Mouse (Mus musculus) heart, embryonic 10.5 days (tissue): ENCODE data around the gene Dnm1. TPM values are rescaled to one million over a fixed set of nuclear protein-coding genes. Genes with fewer than 3 reads are reported as not detected.

Source experiments
- DNase-seq: peaks from one replicate; pipeline ENCODE4 v3.0.0-alpha.2; 2017; ENCODE audit warnings: low spot score
- H3K27ac ChIP-seq: fragments of 300-500 bp; sonication (generic); 2 replicates; pipeline ENCODE4 v1.5.1; 2016; ENCODE audit warnings: mild to moderate bottlenecking
- H3K27me3 ChIP-seq: fragments of 300-500 bp; sonication (generic); 2 replicates; pipeline ENCODE4 v1.6.1; 2016; ENCODE audit warnings: mild to moderate bottlenecking; ENCODE audit not compliant: poor library complexity, insufficient read depth, severe bottlenecking
- H3K36me3 ChIP-seq: fragments of 300-500 bp; sonication (generic); 2 replicates; pipeline ENCODE4 v1.6.1; 2016; ENCODE audit warnings: mild to moderate bottlenecking, moderate library complexity
- H3K4me1 ChIP-seq: fragments of 300-500 bp; sonication (generic); 2 replicates; pipeline ENCODE4 v1.6.1; 2016; ENCODE audit warnings: mild to moderate bottlenecking
- H3K4me3 ChIP-seq: fragments of 300-500 bp; sonication (generic); 2 replicates; pipeline ENCODE4 v1.5.1; 2016; ENCODE audit warnings: mild to moderate bottlenecking, moderate library complexity
- H3K9me3 ChIP-seq: fragments of 300-500 bp; sonication (generic); 2 replicates; pipeline ENCODE4 v1.6.1; 2016; ENCODE audit warnings: mild to moderate bottlenecking, moderate library complexity
- WGBS: fragments of 180-500 bp; shearing (Covaris S2); methylation state at CpG from one replicate; pipeline ENCODE4 v1.1.7; 2016; 5-methylcytosine and 5-hydroxymethylcytosine counted together
- polyA plus RNA-seq: library from polyadenylated mRNA; unstranded; fragments of >200 nt; fragmentation: Nextera tagmentation; extraction: Ambion mirVana; gene quantifications from 2 replicates; pipeline ENCODE4 v1.2.1, GENCODE M21; 2016

Dnm1 gene
- polyA plus RNA-seq, 1 experiment from 2014 or later = 9.4 TPM

DNA sequence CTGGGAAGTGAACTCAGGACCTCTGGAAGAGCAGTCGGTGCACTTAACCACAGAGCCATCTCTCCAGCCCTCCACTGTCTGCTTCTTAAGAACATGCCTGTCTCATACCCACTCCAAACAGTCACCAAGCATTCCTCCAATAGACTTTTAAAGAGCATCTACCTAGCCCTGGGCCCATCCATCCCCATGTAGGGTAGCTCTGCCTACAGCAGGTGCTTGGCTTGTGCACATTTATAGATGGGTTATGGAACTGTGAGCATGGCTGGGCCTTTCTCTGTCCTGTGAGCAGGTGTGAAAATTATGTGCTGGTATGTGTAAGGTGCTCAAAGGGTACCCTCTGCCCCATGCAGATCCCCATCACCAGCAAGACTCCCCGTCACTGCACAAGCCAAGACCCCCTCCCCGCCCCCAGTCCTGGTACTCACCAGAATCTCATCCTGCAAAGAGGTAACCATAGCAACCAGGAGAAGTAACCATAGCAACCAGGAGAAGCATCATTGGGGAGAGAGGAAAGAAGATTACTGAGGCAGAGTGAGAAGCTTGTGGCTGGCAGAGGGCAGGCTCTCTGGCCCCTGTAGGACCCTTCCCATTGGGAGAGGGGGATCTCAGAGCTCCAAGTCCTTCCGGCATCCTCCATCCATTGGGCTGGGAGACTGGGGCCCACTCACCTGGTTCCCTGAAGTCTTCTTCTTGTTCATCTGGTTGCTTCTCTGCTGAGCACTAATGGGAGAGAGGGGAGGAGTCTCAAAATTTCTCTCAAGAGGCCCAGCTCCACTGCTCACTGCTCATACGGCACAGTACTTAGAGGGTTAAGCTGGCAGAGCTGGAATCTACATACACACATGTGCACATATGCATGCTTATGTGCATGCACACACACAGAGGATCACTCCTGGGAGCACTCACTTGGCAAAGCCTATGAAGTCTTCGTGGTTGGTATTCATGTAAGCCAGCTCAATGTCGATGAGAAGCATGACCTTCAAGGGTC, 30.1 kb downstream of the Dnm1 start:
- no peaks in the 10 kb centered on the region for H3K9me3 ChIP-seq
- peaks cover 21% of the 10 kb centered on the region for H3K27me3 ChIP-seq
- H3K36me3 ChIP-seq = no peaks in the 10 kb centered on the region
- no peak overlapping the region for H3K27ac ChIP-seq
- 76% methylated on average over 7 of the region's 7 CpGs for WGBS
- peaks cover 38% of the 10 kb centered on the region for H3K4me1 ChIP-seq
- no peak for DNase-seq
- H3K4me3 ChIP-seq = no peak overlapping the region

GRCm38 (mm10) chr2:32321591-32322298, 31.4 kb downstream of the Dnm1 start:
- DNase-seq = no peak
- H3K9me3 ChIP-seq = no peaks in the 10 kb centered on the region
- no peak overlapping the region for H3K4me3 ChIP-seq
- no peak overlapping the region for H3K27ac ChIP-seq
- H3K36me3 ChIP-seq = no peaks in the 10 kb centered on the region
- peaks cover 51% of the 10 kb centered on the region for H3K4me1 ChIP-seq
- WGBS = 56% methylated on average over 9 of the region's 9 CpGs
- peaks cover 33% of the 10 kb centered on the region for H3K27me3 ChIP-seq

GRCm38 (mm10) chr2:32320721-32321120, 32.4 kb downstream of the Dnm1 start:
- Histone ChIP-seq H3K4me3 (no peak overlapping the region), H3K4me1 (peaks cover 62% of the 10 kb centered on the region), H3K36me3 (no peaks in the 10 kb centered on the region), H3K27me3 (peaks cover 38% of the 10 kb centered on the region), H3K9me3 (no peaks in the 10 kb centered on the region), H3K27ac (peak overlapping the region; percentile 42)
- DNase-seq = no peak
- 58% methylated on average over 11 of the region's 11 CpGs for WGBS

DNA sequence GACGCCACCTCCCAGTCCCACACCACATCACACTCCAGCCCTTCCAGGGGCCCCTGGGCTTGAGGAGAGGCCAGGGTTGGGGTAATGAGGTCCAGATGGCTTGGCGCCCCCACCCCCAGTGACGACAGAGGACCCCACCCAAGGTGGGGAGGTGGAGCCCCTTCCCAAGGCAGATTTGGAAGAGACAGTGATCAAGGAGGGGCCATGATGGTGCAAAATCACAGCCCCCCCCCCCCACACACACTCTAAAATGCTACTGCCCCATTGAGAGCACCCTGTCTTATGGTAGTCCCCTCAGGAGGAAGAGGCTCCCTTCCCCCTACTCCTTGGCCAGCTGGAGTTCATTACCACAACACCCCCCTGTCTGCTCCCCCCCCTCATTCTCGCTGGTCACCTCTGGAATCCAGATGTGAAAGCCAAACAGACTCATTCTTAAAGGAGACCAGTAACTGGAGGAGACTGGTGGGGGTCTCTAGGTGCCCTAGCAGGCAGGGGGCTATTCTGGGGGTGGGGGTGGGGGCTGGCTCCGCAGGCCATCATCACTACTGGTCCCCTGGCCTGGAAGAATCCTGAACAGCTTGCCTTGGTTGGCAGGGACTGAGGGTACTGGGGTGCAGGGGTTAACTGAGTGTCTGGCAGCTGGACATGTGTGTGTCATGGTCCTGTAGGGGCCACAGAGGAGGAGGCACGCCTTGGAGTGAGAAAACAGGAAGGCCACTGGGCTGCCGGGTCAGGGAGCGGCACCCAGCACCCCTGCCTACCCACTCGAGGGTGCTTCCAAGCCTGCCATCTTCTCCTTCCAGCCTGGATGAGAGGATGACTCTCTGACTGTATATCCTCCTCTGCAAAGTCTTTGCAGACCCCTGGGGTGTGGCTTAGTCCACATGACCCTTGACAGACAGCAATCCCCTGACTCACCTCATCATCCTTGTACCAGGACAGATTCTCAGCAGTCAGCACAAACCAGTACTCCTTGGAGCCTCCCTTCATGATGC, 33.3 kb downstream of the Dnm1 start:
- peaks cover 46% of the 10 kb centered on the region for H3K27me3 ChIP-seq
- H3K27ac ChIP-seq = peak overlapping the region; percentile 42
- H3K4me1 ChIP-seq = peaks cover 70% of the 10 kb centered on the region
- H3K9me3 ChIP-seq = no peaks in the 10 kb centered on the region
- H3K36me3 ChIP-seq = no peaks in the 10 kb centered on the region
- DNase-seq = no peak
- 0 out of 2 replicates have a peak overlapping the region, but pooled peaks have one; percentile 22 for H3K4me3 ChIP-seq
- 44% methylated on average over 9 of the region's 9 CpGs for WGBS

- H3K9me3 ChIP-seq = no peaks in the 10 kb centered on the region
- peaks cover 49% of the 10 kb centered on the region for H3K27me3 ChIP-seq
- peak overlapping the region; percentile 62 for H3K4me3 ChIP-seq
- peaks cover 73% of the 10 kb centered on the region for H3K4me1 ChIP-seq
- peak overlapping the region; percentile 91 for H3K27ac ChIP-seq
- no peaks in the 10 kb centered on the region for H3K36me3 ChIP-seq
- 68% methylated on average over 14 of the region's 14 CpGs for WGBS
- DNase-seq = no peak
These were observed 34.2 kb downstream of the Dnm1 start for GRCm38 (mm10) chr2:32318709-32319585.

DNA sequence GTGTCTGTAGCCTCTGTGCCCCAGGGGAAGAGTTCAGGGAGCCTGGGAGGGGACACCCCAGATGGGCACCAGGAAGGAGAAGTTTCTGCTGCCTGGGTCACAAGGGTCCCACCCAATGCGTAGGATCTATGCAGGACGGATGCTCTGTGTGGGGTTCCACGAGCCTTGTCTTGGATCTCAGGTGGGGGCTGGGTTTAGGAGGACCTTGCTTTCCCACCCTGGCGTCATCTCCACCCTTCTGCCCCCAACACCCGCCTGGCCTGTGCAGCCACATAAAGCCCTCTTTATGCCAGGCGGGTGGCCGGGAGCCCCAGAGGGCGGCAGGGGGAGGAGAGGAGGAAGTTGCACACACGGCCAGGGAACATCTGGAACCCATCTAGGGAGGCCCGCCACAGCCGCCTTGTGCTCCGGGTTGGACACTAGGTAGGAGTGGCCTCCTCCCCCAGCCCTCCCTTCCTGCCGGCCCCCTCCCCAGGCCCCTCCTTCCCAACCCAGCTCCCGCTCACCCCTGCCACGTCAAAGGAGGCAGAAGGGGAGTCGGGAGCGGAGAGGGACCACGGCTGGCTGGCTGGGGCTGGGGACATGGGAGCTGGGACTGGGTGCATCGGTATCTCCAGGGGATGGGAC, 35.2 kb downstream of the Dnm1 start:
- H3K27me3 ChIP-seq = peaks cover 49% of the 10 kb centered on the region
- peak; percentile 92 for DNase-seq
- 8% methylated on average over 19 of the region's 19 CpGs for WGBS

GRCm38 (mm10) chr2:32316887-32317656, 36.1 kb downstream of the Dnm1 start:
- WGBS = 66% methylated on average over 20 of the region's 20 CpGs
- Histone ChIP-seq H3K4me3 (peak overlapping the region; percentile 5; the same call in 1 of the 2 replicates), H3K27me3 (peaks cover 47% of the 10 kb centered on the region; the same call in 1 of the 2 replicates), H3K9me3 (no peaks in the 10 kb centered on the region), H3K4me1 (peaks cover 73% of the 10 kb centered on the region), H3K27ac (peak overlapping the region; percentile 91), H3K36me3 (no peaks in the 10 kb centered on the region)
- DNase-seq = no peak

More for the DNA sequence above, 35.2 kb downstream of the Dnm1 start:
- Histone ChIP-seq H3K4me3 (peak overlapping the region; percentile 62), H3K4me1 (peaks cover 73% of the 10 kb centered on the region), H3K27ac (peak overlapping the region; percentile 91), H3K9me3 (no peaks in the 10 kb centered on the region), H3K36me3 (no peaks in the 10 kb centered on the region)

DNA sequence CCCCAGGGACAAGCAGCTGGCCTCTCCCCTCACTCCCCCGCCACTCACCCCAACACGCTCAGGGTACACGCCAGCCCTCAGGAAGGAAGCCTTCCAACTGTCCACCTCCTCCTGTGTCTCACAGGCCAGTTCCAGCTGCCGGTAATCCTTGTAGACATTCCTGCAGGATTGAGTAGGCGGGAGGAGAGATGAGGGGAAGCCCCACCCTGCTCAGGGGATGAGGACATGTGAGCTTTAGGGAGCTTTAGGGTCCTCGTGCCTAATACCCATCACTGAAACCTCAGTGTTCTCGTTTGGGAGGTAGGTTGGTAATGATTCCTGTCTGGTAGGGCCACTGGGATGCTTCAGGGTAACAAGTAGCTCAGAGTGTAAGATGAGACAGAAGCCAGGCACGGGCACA, 37.4 kb downstream of the Dnm1 start:
- Histone ChIP-seq H3K4me3 (peak overlapping the region; percentile 33), H3K36me3 (no peaks in the 10 kb centered on the region), H3K4me1 (peaks cover 80% of the 10 kb centered on the region), H3K27me3 (peaks cover 55% of the 10 kb centered on the region; the same call in 1 of the 2 replicates), H3K9me3 (no peaks in the 10 kb centered on the region), H3K27ac (peak overlapping the region; percentile 91)
- 10% methylated on average over 8 of the region's 8 CpGs for WGBS
- DNase-seq = no peak

- WGBS = 91% methylated on average over 14 of the region's 14 CpGs
- Histone ChIP-seq H3K27me3 (peaks cover 60% of the 10 kb centered on the region; the same call in 1 of the 2 replicates), H3K36me3 (peaks cover 5% of the 10 kb centered on the region), H3K9me3 (no peaks in the 10 kb centered on the region), H3K4me3 (0 out of 2 replicates have a peak overlapping the region, but pooled peaks have one; percentile 5), H3K4me1 (peaks cover 78% of the 10 kb centered on the region), H3K27ac (peak overlapping the region; percentile 91)
- no peak for DNase-seq
These were observed 38.3 kb downstream of the Dnm1 start for GRCm38 (mm10) chr2:32314831-32315230.

- Histone ChIP-seq H3K27me3 (peaks cover 56% of the 10 kb centered on the region; the same call in 1 of the 2 replicates), H3K4me3 (peak overlapping the region; percentile 76), H3K36me3 (peaks cover 26% of the 10 kb centered on the region), H3K27ac (peak overlapping the region; percentile 84), H3K9me3 (no peaks in the 10 kb centered on the region), H3K4me1 (peaks cover 56% of the 10 kb centered on the region)
- 1% methylated on average over 54 of the region's 56 CpGs for whole genome bisulfite sequencing
- DNase-seq = peak; percentile 96
These were observed 40.7 kb downstream of the Dnm1 start for GRCm38 (mm10) chr2:32312318-32312964.
